Mouse (Mus musculus) thymus, adult 2 months (tissue): Measurements from ENCODE around the gene Cdh16. TPM values are rescaled to one million over a fixed set of nuclear protein-coding genes. Genes with fewer than 3 reads are reported as not detected.

ENCODE experiments used
- DNase-seq: peaks from one replicate; pipeline ENCODE4 v3.0.0; 2021
- H3K27ac ChIP-seq: fragments of 200-500 bp; 2 replicates; pipeline ENCODE4 v1.5.1; 2012; ENCODE audit warnings: low read length, control low read depth; ENCODE audit not compliant: control insufficient read depth, insufficient read depth
- H3K27me3 ChIP-seq: fragments of 200-500 bp; 2 replicates; pipeline ENCODE4 v1.6.1; 2012; ENCODE audit warnings: mild to moderate bottlenecking, low read length, moderate library complexity, mixed read lengths; ENCODE audit not compliant: control insufficient read depth, insufficient read depth
- H3K36me3 ChIP-seq: fragments of 200-500 bp; 2 replicates; pipeline ENCODE4 v1.6.1; 2012; ENCODE audit warnings: mild to moderate bottlenecking, low read length, moderate library complexity; ENCODE audit not compliant: control insufficient read depth, insufficient read depth
- H3K4me1 ChIP-seq: fragments of 200-500 bp; replicated peaks from 2 replicates; pipeline ENCODE4 v1.6.1; 2012; ENCODE audit warnings: low read length; ENCODE audit not compliant: control insufficient read depth, insufficient read depth
- H3K4me3 ChIP-seq: fragments of 200-500 bp; 2 replicates; pipeline ENCODE4 v1.5.1; 2012; ENCODE audit warnings: mild to moderate bottlenecking, low read length, control low read depth, moderate library complexity; ENCODE audit not compliant: control insufficient read depth, insufficient read depth
- CTCF ChIP-seq: fragments of 200-500 bp; IDR thresholded peaks from 2 replicates; pipeline ENCODE4 v1.5.1; 2012; ENCODE audit warnings: mild to moderate bottlenecking, control low read depth, low read length, moderate library complexity, borderline replicate concordance; ENCODE audit not compliant: control insufficient read depth, poor library complexity, insufficient read depth; ENCODE audit errors: extremely low read depth
- POLR2A ChIP-seq: fragments of 200-500 bp; IDR thresholded peaks from 2 replicates; pipeline ENCODE4 v1.6.1; 2012; ENCODE audit warnings: mild to moderate bottlenecking, low read length, control low read depth, moderate library complexity; ENCODE audit not compliant: control insufficient read depth, poor library complexity, insufficient read depth; ENCODE audit errors: extremely low read depth
- WGBS: fragments of 180-500 bp; shearing (Covaris S2); methylation state at CpG from one replicate; pipeline ENCODE4 v1.1.7; 2018; 5-methylcytosine and 5-hydroxymethylcytosine counted together
- polyA plus RNA-seq: library from polyadenylated mRNA; depleted of rRNA; stranded (reverse); fragments of >200 nt; gene quantifications from 2 replicates; pipeline ENCODE4 v1.2.3, GENCODE M21; 2012

Cdh16 gene
- polyA plus RNA-seq, 1 experiment: 1.5 TPM

DNA sequence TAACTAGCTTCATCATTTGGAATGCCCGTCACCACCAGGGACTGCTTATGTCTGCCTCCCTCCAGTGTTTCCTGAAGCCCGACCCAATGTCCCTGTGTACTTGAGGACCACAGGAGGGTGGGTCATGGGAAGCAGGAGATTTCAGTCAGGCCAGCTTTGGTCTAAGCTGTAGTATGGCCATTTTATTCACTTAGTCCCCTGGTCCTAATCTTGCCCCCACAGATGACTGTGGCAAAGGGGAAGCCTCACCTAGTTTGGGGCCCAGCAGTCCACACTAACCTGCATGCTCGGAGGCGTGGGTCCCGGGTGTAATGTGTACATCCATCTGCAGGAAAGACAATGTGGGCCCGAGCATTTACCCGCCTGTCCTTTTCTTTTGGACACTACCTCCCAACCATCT, 16.0 kb upstream of the Cdh16 start:
- Histone ChIP-seq H3K4me1 (peaks cover 16% of the 10 kb centered on the region), H3K4me3 (no peak overlapping the region), H3K27ac (no peak overlapping the region), H3K27me3 (no peaks in the 10 kb centered on the region), H3K36me3 (peaks cover 6% of the 10 kb centered on the region; the same call in 1 of the 2 replicates)
- TF ChIP-seq CTCF: no peak
- no peak for TF ChIP-seq POLR2A
- no peak for DNase-seq
- 92% methylated on average over 7 of the region's 7 CpGs for WGBS

DNA sequence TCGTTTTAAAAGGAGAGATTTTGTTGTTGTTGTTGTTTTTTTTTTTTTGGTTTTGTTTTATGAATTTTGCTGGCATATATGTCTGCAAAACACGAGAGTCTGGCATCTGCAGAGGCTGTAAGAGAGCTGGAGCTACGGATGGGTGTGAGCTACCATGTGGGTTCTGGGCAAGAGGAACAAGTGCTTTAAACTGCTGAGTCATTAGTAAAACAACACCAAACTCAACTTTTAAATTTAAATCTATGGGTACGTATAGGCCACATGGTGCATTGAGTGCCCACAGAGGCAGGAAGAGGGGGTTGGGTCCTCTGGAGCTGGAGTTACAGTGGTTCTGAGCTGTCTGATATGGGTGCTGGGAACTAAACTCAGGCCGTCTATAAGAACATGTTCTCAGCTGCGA, 13.8 kb upstream of the Cdh16 start:
- no peaks in the 10 kb centered on the region for H3K27me3 ChIP-seq
- no peak overlapping the region for H3K4me3 ChIP-seq
- 88% methylated on average over 6 of the region's 6 CpGs for WGBS
- no peak for DNase-seq
- TF ChIP-seq CTCF: no peak
- no peak overlapping the region for H3K27ac ChIP-seq
- peaks cover 6% of the 10 kb centered on the region; the same call in 1 of the 2 replicates for H3K36me3 ChIP-seq
- peaks cover 16% of the 10 kb centered on the region for H3K4me1 ChIP-seq

DNA sequence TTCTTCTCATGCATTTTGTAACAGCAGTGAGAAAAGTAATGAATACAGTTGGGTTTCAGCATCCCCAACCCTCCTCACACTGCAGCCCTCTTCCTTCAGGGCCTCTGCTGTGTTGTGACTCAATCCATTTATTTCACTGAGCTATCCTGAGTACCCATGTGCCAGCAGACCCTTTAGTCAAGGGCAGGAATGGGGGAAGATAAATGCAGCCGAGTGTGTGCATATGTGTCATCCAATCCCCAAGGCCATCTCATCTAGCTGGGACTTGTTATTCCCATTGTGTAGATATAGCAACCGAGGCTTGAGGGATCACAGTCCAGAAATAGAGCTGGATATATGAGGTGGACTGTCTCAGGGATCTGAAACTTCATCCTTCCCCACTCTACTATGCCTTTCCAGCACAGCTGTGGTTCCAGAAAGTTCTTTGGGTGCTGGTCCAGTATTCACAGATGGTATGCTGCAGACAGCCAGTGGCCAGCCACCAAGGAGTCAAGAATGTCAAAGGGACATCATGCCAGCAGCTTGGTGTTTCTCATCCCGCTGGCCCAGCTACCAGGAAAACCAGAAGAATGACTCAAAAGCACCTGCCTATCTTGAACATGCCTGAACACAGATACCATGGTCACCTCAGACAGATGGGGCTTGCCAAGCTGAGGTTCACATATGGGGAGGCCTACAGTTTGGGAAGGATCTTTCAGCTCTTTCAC, 11.0 kb upstream of the Cdh16 start:
- no peak for DNase-seq
- WGBS: 95% methylated on average over 3 of the region's 3 CpGs
- no peak overlapping the region for H3K27ac ChIP-seq

DNA sequence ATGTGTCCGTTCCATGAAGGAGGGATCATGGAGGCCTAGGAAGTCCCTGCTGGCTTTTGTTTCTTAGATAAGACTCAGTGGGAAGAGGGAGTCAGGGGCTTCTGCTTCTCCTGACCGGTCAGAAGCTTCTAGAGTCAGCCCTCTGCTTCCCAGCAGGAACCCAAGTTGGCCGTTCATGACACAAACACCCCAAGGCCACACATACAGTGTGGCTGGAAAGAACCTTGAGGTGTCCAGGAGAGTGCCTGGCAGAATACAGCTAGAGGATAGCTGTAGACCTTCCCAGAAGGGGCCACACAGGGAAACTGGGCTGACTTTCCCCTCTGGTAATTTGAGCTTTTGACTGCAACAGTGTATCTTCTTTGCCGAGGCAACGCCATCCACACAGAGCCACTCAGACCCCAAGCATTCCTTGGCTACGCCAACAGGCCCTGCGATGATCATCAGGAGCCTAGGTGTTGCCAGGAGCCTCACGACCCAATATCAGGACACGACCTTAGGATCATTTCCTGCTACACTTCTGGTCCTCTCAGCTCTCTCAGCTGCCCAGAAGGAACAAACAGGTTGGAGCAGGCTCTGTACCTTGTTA, 9.1 kb upstream of the Cdh16 start:
- TF ChIP-seq CTCF: no peak
- TF ChIP-seq POLR2A: no peak
- Histone ChIP-seq H3K27ac (no peak overlapping the region), H3K27me3 (no peaks in the 10 kb centered on the region), H3K4me3 (no peak overlapping the region), H3K4me1 (peaks cover 23% of the 10 kb centered on the region), H3K36me3 (no peaks in the 10 kb centered on the region; the same call in 1 of the 2 replicates)
- 93% methylated on average over 9 of the region's 9 CpGs for WGBS
- no peak for DNase-seq

More for the DNA sequence above, 11.0 kb upstream of the Cdh16 start:
- H3K4me1 ChIP-seq: peaks cover 19% of the 10 kb centered on the region
- H3K4me3 ChIP-seq: no peak overlapping the region
- no peaks in the 10 kb centered on the region for H3K27me3 ChIP-seq
- peaks cover 6% of the 10 kb centered on the region; the same call in 1 of the 2 replicates for H3K36me3 ChIP-seq
- TF ChIP-seq CTCF (no peak), POLR2A (no peak)

DNA sequence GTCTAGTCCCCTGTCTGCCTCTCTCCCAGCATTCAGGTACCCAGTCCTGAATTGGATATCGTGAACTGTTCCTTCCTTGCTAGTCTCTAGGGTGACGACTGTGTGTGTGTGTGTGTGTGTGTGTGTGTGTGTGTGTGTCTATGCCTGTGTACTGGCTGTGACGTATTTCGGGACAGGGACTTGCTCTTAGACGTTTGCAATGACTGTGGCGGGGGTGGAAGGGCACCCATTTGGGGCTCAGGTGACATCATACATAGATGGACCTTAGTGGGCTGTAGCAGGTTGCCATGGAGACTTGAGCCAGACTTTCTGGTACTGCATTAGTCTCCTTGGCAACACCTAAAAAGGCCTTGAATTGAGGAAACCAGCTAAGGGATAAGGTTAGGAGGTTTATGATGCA, 8.3 kb upstream of the Cdh16 start:
- 69% methylated on average over 6 of the region's 6 CpGs for WGBS
- no peak for DNase-seq
- Histone ChIP-seq H3K4me3 (no peak overlapping the region), H3K36me3 (no peaks in the 10 kb centered on the region), H3K27ac (peak overlapping the region; percentile 28; the same call in 1 of the 2 replicates), H3K4me1 (peaks cover 23% of the 10 kb centered on the region), H3K27me3 (no peaks in the 10 kb centered on the region)
- no peak for TF ChIP-seq CTCF
- no peak for TF ChIP-seq POLR2A

DNA sequence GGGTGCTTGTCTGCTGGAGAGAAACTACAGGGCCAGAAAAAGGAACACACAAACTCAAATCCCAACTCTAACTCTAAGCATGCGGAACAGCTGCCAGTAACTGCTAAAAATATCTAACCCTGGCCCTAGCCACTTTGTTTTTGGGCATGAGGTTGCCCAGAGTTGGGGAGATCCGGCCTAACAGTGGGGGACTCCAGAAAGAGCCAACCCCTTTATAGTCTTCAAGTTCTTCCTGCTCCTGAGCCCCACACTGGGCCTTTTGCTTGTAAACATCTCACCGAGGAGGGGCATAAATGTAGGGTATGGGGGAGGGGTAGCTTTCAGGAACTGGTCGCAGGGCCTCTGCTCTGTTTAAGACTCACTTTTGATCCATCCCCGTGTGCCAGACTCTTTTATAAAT, 7.8 kb upstream of the Cdh16 start:
- Histone ChIP-seq H3K27ac (peak overlapping the region; percentile 28; the same call in 1 of the 2 replicates), H3K4me3 (no peak overlapping the region), H3K4me1 (peaks cover 23% of the 10 kb centered on the region), H3K36me3 (no peaks in the 10 kb centered on the region), H3K27me3 (no peaks in the 10 kb centered on the region)
- 33% methylated on average over 5 of the region's 5 CpGs for WGBS
- DNase-seq: no peak
- no peak for TF ChIP-seq CTCF
- no peak for TF ChIP-seq POLR2A

DNA sequence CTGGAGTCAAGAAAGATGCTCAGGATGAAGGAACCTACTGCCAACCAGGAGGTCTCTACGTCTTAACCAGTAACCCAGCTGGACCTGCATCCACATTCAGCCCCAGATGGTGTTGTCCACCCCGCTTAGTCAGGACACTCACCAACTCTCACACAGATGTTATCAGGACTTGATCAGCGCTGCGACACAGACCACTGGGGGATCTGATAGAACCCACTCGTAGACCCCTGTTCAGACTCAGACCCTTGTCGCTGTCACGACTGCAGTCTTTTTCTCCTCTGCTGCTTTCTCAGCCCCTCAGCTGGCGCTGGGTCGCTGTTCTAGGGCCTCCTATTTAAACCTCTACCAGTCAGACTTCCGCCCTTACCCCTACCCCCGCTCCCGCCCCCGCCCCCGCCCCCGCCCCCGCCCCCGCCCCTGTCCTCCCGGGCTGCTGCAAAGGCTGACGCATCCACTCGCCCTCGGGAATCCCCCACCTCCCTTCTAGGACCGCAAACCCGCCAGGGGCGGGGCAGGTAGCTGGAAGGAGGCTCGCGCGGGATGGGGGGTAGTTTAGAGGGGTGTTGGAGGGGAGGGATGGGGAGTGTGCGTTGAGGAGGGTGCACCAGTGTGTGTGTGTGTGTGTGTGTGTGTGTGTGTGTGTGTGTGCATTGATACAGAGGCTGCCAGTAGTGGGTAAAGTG, 6.9 kb upstream of the Cdh16 start, which contains the start of gene Rrad:
Gene Rrad (minus strand): TSS at position 347 of the 683 bp plus-strand sequence.
- peak; percentile 43; the same call in 1 of the 2 replicates for TF ChIP-seq POLR2A
- TF ChIP-seq CTCF: no peak
- H3K27me3 ChIP-seq: no peaks in the 10 kb centered on the region
- peak within 1 kb of the TSS; percentile 64 for H3K4me3 ChIP-seq
- no peaks in the 10 kb centered on the region for H3K36me3 ChIP-seq
- DNase-seq: peak; percentile 84
- H3K4me1 ChIP-seq: peaks cover 23% of the 10 kb centered on the region
- WGBS: 1% methylated on average over 21 of the region's 28 CpGs
- peak within 1 kb of the TSS; percentile 52 for H3K27ac ChIP-seq
